Mouse (Mus musculus): ENCODE data around the gene Slx4ip. TPM values are rescaled to one million over a fixed set of nuclear protein-coding genes. Genes with fewer than 3 reads are reported as not detected.
A peak's percentile ranks its signal among the peaks of the same experiment; 100 is the strongest.
"Not testable (repeated sequence)": the region's sequence is repeated elsewhere in the genome, so short reads cannot be mapped to it uniquely, and the experiment has no call there.

Gene Slx4ip
- 1 to 10 TPM; 2.2 to 5.0 TPM for total RNA-seq (2021)
- long read RNA-seq, experiment 1, partial matches to known transcripts: 1 of 1 reads
- long read RNA-seq, experiment 1, other reads (novel, unspliced or antisense): 0 of 1 reads
- long read RNA-seq, experiment 2, partial matches to known transcripts: 0 of 1 reads
- long read RNA-seq, experiment 2, other reads (novel, unspliced or antisense): 1 of 1 reads

GRCm38 (mm10) chr2:136891068-136891950, at the start of gene Slx4ip, which contains the start of the genes AL731706.1 and Mkks:
Slx4ip (plus strand) TSS chr2:136891218.
AL731706.1 (minus strand) TSS chr2:136891389.
Mkks (minus strand) TSS chr2:136891389.
- intact Hi-C loops (cut with DNase I): loop anchor here (5.0 kb wide), 1 partner anchor 221 kb away; no protein-coding TSS in a partner anchor
- peak; percentile 98 to 99 for DNase-seq

DNA sequence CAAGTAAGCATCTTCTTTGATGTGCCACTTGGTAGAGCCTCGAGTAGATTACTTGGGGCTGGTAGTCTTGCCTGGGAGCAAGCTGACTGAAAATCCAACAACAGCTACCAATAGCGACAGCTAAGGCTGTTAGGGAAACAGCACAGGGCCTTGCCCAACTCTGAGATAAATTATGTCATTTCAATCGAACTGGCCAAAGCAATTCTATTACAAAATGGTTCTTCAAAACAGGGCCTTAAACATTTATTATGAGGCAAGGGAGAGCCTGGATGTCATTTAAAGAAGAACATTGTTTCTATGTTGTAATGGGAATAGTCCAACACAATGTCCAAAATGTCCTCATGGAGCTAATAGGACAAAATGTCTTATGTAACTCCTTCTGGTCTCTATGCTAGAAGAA, 40.7 kb upstream of the Slx4ip start:
- intact Hi-C loops (cut with DNase I): no loop called here
- DNase-seq: no peak

DNA sequence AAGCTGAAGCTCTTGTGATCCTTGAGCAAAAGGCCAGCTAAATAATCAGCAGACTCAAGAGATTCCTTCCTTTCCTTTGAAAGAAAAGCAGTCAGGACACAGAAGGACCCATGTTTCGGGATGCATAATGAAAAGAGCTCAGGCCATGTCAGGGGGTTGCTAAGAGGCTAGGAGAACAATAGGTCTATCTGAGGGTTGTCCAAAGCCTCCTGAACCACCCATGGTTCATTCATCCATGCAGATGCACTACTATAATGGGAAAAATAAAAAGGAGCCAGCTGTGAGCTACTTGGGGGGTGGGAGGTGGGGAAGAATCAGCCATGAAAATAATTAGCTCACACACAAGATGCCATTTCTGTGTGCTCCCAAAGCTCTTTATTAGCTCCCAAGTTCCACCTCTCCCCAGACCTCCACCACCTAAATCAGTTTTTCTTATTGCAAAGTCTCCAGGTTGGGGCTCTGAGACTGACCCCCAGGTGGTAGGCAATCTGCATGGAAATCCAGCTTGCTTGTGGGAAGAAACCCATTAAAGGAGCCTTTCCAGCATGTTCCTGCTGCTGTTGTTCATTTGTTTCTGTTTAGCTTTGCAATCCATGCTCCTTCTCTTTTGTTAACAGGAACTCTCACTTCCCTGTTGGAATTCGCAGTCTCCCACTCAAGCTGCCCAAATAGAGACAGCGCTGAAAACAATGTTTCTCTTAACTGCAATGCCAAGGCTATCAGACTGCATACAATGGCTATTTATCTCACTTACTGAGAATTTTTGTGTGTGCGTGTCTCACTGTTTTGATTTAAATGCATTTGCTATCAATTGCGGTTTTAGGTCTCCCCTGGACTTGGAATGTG, 36.3 kb upstream of the Slx4ip start:
- intact Hi-C loops (cut with DNase I): no loop called here
- no peak for DNase-seq

DNA sequence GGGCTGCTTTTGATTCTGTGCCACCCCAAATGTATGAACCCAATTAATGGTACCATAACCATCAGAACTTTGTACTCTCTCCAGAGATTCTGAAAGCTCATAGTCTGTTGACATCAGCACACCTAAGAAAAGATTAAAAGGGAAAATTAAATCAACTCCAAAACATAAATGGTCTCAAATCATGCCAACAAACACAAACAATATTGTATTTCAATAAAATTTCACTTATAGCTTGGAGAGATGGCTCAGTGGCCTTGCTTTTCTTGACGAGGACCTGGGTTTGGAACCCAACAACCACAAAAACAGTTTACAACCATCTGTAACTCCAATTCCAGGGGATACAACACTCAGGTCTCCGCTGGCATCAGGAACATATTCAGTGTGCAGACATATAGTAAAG, 5.4 kb upstream of the Slx4ip start, which contains the start of gene AL731706.2:
AL731706.2 (minus strand) TSS at position 101 of the 400 bp plus-strand sequence.
- intact Hi-C loops (cut with DNase I): loop anchor here (10.0 kb wide), 2 partner anchors 151 to 401 kb away; no protein-coding TSS in a partner anchor
- DNase-seq: no peak

GRCm38 (mm10) chr2:136886846-136887245, 4.2 kb upstream of the Slx4ip start:
- no peak for DNase-seq
- intact Hi-C loops (cut with DNase I): loop anchor here (10.0 kb wide), 2 partner anchors 152 to 402 kb away; no protein-coding TSS in a partner anchor

DNA sequence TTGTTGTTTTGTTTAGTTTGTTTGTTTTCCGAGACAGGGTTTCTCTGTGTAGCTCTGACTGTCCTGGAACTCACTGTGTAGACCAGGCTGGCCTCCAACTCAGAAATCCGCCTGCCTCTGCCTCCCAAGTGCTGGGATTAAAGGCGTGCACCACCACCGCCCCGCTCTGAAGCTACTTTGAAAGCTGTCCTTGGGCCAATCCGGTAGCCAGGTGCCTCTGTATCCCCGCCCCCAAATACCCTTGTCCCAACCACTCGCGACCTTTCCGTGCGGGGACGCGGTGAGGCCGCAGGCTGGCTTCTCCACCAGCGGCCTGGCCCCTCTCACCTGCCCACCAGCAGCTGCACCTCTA, 326 bp upstream of the Slx4ip start:
- not testable (repeated sequence) for DNase-seq
- intact Hi-C loops (cut with DNase I): loop anchor here (5.0 kb wide), 1 partner anchor 222 kb away; no protein-coding TSS in a partner anchor

- intact Hi-C loops (cut with DNase I): loop anchor here (5.0 kb wide), 1 partner anchor 220 kb away; no protein-coding TSS in a partner anchor
- peak; percentile 92 to 93 for DNase-seq
Measured at GRCm38 (mm10) chr2:136891951-136892371, 943 bp downstream of the Slx4ip start.

GRCm38 (mm10) chr2:136894494-136894893, 3.5 kb downstream of the Slx4ip start:
- intact Hi-C loops (cut with DNase I): loop anchor here (5.0 kb wide), 1 partner anchor 218 kb away; no protein-coding TSS in a partner anchor
- DNase-seq: no peak

DNA sequence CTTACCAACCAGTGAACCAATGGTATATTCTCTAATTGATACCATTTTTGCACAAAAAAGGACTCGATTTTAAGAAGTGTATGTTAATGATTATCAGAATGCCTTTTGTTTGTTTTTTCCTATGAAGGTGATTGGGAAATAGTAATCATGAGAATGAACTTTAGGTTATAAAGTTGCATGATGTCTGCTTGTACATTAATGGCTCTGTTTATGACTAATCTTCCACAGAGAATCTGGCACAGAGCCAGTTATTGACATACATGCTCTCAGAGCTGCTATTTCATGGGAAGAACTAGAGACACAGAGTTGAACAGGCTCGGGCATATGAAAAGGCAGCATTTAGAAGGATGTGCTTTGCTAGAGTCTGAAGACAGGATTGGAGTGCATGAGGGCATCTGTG, 5.1 kb downstream of the Slx4ip start:
- intact Hi-C loops (cut with DNase I): no loop called here
- DNase-seq: no peak

DNA sequence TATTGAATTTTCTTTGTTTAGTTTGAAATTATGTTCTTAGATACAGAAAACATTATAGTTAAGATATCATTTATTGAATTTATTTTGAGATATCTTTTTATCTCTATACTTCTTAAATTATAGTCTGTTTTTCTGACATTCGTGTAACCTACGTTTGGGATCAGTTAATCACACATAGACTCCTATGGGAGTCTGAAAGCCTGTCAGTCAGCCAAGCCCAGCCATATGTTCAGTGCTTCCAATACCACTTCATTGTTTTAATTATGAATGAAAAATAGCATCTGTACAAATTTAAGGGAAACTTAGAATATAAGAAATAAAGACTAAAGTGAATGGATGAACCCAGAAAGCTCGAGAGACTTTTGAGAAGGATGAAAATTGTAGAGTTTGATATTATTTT, 17.6 kb downstream of the Slx4ip start:
- intact Hi-C loops (cut with DNase I): no loop called here

DNA sequence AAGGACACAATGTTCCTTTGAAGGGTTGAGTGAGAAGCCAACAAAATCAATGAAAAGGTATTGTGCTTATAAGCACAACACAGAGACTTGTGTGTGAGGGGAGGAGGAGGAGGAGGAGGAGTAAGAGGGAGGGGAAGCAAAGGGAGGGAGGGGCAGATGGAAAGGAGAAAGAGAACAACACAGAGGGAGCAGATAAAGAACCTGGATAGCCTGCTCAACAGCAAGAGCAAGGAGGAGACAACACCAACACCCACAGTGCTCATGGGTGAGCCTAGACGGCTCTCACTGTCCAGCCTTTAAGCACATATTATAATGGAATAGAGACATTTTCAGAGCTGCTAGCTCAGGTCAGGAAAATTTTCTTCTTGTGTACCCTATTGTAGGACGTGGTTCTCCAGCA, 18.3 kb downstream of the Slx4ip start:
- intact Hi-C loops (cut with DNase I): no loop called here
- DNase-seq: no peak

More for the DNA sequence above, 17.6 kb downstream of the Slx4ip start:
- DNase-seq: no peak

GRCm38 (mm10) chr2:136911958-136912411, 21.0 kb downstream of the Slx4ip start:
- no peak for DNase-seq
- intact Hi-C loops (cut with DNase I): loop anchor here (10.0 kb wide), 1 partner anchor 1033 kb away; no protein-coding TSS in a partner anchor

GRCm38 (mm10) chr2:136913021-136913420, 22.0 kb downstream of the Slx4ip start:
- intact Hi-C loops (cut with DNase I): loop anchor here (10.0 kb wide), 1 partner anchor 1032 kb away; no protein-coding TSS in a partner anchor
- DNase-seq: no peak

GRCm38 (mm10) chr2:136914334-136914902, 23.4 kb downstream of the Slx4ip start:
- intact Hi-C loops (cut with DNase I): loop anchor here (2.0 to 10.0 kb wide), 2 partner anchors 818 to 1030 kb away; no protein-coding TSS in a partner anchor
- DNase-seq: no peak

DNA sequence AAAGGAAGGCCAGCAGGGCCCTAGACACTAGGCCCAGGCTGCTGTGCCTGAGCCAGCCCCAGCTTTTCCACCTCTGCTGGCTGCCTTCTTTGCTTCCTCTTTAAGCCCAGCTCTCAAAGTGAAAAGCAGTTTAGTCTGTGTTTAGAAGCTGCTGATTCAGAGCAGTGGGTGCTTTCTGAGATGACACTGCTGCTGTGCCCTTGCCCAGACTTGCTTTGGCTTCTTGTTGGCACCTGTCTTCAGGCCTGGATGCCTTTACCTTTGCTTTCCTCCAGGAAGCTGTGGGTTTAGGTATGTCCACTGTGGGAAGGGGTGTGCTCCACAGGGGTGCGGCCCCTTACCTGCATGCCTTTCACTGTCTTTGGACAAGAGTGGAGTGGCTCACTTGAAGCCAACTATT, 28.4 kb downstream of the Slx4ip start:
- DNase-seq: peak in 1 of 2 experiments; percentile 15
- intact Hi-C loops (cut with DNase I): loop anchor here (5.0 to 10.0 kb wide), 3 partner anchors 63 to 1025 kb away; no protein-coding TSS in a partner anchor

- DNase-seq: no peak
- intact Hi-C loops (cut with DNase I): no loop called here
Measured at GRCm38 (mm10) chr2:136920257-136920993, 29.4 kb downstream of the Slx4ip start.

- no peak for DNase-seq
- intact Hi-C loops (cut with DNase I): no loop called here
Measured at GRCm38 (mm10) chr2:136921003-136921408, 30.0 kb downstream of the Slx4ip start.

- no peak for DNase-seq
- intact Hi-C loops (cut with DNase I): no loop called here
Measured at GRCm38 (mm10) chr2:136936391-136937288, 45.6 kb downstream of the Slx4ip start.
